Mouse (Mus musculus) adrenal gland (tissue): Measurements from ENCODE around the gene Txk.

ENCODE experiments used
- intact Hi-C: fragments of 180-260 bp; cut with DNase I; formaldehyde crosslinking; loops from one replicate; pipeline ENCODE4 v1.15.1; 2025

The Txk gene

DNA sequence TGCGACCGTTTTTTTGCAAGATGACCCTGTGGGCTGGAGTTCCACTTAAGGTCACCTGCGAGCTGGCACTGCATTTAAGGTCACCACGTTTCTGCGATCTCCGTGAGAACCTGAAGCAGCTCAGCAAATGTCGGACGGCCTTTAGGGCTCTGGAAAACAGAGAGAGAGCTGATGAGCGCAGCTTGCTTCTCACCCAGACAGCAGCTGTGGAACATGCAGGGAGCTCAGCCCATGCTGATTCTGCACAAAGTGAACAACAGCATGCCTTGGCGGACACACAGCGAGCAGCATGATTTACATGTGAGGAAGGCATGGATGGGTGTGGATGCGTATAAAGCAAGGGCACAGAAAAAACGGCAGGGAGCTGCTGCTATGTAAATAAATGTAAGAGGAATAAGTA, 56.1 kb downstream of the Txk start:
- intact Hi-C loops, result no loop called here

DNA sequence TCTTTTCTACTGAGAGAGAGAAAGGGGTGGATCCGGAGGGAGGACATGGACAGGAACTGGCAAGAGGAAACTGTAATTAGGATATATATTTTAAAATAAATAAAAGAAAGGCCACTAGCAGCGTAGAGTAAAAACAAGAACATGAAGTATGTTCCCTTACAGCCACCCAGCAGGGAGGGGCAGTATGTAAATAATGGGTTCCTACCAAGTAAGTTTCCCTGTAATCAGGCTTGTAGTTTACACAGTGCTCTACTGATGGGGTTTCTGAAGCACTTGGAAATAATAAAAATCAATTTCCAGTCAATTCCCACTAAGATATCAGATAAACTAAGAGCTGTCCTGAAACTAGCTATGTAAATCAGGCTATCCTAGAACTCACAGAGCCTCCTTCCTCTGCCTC, 57.9 kb downstream of the Txk start:
- intact Hi-C loops, result no loop called here

DNA sequence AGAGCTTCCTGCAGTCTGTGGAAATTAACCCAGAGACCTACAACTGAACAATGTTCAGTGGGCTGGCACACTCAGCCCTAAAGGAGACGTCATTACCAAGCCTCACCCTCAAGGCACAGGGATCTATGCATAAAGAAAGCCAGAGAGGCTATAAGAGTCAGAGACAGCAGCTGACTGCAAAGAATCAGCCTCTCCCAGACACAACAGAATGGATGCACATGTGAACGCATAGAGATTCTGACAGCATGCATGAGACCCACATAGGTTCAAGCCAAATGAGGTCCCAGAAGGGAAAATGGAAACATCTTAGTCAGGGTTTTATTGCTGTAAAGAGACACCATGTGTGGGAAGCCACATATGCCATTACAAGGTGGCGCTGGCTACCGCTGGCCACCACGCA, 62.1 kb downstream of the Txk start:
- intact Hi-C loops, result no loop called here

DNA sequence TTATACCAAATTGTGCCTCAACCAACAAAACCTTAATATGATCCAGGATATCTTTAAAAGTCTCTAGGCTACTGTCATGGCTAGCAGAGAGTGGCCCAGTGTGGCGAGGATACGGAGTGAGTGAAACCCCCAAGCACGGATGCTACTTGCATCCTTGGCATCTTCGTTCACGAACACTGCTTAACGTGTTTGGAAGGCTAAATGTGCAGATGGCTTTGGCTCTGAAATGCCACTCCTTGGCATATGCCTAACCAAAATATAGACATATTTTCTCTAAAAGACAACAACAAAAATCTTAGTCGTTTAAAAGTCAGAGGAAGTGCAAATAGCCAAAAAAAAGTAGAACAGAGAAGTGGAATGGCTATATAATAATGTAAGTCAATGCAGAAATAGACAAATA, 63.0 kb downstream of the Txk start:
- intact Hi-C loops, result no loop called here

DNA sequence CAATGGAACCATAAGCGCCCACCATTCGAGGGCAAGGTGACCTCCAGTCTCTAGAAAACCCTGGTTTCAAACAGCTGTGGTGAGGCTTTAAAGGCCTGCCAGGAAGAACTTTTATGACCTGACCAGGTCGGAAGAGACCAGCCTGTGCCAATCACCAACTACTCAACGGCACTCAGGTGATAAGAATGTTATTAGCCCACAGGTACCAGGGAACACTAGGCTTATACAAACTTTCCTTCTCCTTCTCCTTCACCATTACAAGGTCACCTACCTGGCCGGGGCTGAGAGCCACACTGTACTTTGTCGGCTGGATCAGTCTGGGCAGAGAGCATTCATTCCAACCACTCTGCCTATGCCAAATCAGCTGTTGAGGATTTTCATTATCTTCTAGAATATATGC, 71.1 kb downstream of the Txk start:
- intact Hi-C loops, result no loop called here

DNA sequence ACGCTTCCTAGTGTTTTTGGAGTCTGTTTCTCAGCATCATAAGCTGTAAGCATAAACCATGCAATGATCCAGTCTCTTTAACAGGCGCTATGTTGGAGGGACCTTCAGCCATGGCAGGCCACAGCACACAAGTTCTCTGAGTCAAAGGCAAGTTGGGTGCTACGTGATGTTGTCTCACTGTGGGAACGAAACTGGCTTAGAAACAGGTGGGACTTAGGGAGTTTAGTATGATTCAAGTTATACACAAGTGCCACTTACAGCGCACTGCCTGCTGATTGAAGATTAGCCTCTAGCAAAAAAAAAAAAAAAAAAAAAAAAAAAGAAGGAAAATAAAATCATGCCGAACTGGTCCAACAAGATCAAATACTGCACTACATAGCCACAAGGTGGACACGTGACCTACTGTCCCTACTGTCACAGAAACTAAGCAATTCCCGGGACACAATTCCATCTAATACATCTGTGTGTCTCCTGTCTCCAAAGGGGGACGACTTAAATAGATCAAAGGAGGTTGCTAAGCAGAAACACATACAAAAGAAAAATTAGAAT, 77.5 kb downstream of the Txk start:
- intact Hi-C loops, result no loop called here

DNA sequence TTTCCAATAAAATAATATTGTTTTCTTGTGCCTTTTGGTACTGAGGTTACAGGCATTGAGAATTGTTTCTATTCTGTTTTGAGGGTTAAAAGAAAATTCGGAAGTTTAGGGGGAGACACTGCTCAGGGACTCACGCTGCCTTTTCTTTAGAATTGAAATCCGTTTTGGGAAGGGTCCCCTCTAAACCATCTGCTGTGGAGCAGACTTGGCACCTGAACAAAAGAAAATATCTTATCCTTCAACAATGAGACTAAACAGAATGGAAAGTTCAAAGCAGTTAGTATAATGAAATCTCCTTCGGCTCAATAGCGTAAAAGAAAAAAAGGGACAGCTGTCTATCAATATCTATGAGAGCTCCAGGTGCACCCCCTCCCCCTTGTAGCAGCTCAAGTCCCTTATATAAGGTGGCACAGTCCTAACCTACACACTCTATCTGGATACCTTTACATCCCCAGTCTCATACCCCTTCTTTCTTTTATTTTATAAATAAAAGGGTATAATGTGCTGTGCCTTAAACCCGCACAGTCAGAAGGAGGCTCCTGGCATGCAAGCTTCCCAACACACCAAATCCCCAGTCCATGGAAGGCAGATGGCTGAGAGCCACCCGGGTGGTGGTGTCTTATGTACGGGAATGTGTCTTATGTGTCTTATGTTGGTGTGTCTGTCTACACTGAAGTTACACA, 81.4 kb downstream of the Txk start:
- intact Hi-C loops, result no loop called here

DNA sequence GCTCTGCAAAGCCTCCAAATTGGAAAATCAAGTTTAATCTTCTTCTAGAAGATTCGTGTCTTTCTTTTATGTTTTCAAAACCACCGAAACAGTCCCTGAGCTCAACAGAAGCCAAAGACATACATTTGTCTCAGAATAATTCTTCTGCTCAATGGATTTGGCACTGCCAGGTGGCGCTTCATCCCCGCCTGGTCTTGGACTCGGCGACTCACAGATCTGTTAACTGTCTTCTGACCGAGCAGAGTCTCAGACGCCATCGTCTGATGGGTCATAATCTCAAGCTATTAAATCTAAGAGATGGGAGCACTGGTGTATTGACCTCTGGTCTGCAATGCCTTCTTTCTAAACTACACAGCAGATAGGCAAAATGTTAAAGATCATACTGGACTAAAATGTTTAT, 84.2 kb downstream of the Txk start:
- intact Hi-C loops, result loop anchor here (5.0 kb wide), 1 partner anchor 44 kb away; no protein-coding TSS in a partner anchor

DNA sequence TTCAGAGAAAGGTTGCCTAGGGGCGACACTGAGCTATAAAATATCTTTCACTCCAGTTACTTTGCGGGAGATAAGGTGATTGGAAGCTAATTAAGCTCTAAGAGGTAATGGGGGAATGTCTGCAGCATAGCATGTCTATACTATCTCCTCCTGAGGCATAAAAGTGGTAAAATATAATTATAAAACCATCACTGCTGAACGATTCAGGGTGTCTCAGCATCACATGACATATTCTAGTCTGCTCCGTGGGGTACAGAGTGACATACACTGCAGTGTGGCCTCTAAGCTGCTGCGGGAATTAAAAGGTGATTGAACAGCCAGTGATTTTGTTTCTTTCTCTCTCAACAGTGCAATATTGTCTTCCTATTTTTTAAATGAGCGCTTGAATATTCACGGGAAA, 86.1 kb downstream of the Txk start:
- intact Hi-C loops, result loop anchor here (5.0 kb wide), 1 partner anchor 46 kb away; no protein-coding TSS in a partner anchor

DNA sequence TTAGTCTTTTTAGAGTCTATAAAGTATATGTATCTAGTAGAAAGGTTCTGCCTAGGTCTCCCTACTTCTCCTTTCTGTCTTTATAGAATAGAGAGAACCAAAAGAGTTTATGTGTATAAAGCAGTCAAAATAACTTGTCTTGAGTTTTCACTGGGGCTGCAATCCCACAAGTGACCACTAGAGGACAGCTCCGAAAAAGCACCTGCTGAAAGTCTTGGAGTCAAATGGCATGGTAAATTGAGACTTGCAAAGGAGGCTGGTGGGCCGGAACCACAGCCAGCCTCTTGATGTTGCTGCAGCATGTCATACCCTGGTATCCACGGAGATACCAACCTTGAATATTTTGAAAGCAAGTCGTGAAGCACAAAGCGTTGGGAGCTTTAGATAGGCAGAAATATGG, 87.3 kb downstream of the Txk start:
- intact Hi-C loops, result loop anchor here (5.0 kb wide), 1 partner anchor 47 kb away; no protein-coding TSS in a partner anchor

DNA sequence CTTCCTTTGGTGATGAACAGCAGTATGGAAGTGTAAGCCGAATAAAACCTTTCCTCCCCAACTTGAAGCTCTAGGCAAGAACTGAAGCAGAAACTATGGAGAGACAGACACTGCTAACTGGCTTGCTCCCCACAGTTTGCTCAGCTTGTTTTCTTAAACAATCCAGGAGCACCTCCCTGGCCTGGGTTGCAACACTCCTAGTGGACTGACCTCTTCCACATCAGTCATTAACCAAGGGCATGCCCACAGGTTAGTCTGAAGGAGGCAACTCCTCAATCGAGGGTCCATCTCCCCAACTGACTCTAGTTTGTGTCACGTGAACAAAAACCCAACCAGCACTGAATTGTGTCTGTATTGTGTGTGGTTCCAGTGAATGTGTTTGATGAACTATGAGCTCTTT, 87.7 kb downstream of the Txk start:
- intact Hi-C loops, result loop anchor here (5.0 kb wide), 1 partner anchor 47 kb away; no protein-coding TSS in a partner anchor

DNA sequence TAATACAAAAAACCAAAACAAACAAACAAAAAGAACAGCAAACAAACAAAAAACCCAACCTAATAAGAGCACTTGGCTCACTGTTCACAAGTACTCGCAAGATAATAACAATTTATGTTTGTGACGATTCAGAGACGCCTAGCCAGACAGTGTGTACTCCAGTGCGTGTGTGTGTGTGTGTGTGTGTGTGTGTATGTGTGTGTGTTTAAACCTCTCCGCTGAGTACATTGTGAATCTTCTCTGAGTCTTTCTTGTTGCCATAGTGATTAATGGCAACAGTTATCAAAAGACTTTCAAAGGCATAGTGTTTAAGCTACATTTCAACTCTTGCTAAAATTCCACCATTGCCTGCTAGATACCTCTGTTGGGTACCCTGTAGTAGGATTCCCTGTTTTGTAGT, 88.5 kb downstream of the Txk start:
- intact Hi-C loops, result no loop called here

DNA sequence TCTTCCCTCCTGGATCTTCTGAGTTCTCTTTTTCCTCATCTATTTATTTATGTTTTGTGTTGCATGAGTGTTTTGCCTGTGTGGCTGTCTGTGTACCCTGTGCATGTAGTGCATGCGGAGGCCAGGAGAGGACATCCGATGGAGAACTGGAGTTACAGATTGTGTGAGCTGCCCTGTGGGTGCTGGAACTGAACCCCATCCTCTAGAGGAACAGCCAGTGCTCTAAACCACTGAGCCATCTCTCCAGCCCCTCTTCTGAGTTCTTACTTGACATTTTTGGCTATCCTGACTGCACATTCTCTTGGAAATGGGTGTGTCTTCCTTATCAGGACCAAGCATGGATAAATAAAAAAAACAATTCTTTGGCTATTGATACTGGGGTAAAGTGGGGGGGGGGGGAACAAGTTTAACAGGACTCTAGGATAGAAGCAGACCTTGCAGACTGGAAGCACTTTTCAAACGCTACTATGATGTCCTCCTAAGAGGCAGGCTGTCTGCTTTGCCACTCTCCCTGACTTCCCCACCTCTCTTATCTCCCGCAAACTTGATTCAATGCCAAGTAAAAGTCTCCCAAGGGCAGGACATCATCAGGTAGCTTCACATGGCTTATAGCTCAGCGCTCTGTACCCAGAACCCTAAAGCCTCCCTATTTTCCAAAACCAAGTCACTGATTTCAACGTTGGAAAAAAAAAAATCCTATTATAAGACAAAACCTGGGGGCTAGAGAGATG, 91.4 kb downstream of the Txk start:
- intact Hi-C loops, result no loop called here

DNA sequence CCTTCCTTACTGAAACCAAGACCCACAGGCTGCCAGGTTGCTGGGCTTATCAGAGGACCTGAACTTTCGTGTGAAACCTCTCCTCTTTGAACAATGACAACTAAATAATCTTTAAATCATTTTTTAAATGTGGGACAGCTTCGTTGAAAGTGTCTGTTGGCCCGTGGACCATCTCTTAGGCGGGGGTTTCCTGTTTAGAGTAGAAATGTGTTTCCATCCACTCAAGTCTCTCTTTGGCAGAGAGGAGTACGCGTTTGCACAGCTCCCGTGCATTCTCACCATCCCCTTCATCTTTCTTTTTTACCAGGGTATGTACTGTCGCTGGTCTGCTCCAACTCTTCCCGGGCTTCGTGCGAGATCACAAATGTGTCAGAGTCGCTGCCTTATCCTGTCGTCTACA, 94.2 kb downstream of the Txk start:
- intact Hi-C loops, result no loop called here

DNA sequence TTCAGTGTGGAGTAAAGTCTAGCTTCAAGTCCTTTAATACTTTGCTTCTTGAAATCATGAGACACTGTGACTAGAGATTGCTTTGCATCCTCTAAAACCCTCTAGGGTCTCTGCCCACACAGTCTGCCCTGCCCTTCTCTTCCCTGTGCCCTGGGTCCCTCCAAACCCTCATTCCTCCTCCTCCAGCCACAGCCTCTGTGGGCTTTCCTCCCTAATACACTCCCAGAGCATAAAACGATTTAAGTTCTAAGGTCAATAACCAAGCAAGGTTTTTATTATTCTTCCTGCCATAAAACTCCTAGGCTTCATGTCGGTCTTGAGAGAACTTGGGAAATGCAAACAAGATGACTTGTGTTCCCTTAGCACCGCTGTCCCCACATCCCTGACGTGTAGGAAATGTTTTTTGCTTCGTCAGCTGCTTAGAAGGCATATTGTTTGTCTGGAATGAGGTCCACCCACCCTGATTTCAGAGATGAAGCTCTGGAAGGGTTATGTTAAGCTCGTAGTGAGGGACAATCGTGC, 96.2 kb downstream of the Txk start:
- intact Hi-C loops, result no loop called here

DNA sequence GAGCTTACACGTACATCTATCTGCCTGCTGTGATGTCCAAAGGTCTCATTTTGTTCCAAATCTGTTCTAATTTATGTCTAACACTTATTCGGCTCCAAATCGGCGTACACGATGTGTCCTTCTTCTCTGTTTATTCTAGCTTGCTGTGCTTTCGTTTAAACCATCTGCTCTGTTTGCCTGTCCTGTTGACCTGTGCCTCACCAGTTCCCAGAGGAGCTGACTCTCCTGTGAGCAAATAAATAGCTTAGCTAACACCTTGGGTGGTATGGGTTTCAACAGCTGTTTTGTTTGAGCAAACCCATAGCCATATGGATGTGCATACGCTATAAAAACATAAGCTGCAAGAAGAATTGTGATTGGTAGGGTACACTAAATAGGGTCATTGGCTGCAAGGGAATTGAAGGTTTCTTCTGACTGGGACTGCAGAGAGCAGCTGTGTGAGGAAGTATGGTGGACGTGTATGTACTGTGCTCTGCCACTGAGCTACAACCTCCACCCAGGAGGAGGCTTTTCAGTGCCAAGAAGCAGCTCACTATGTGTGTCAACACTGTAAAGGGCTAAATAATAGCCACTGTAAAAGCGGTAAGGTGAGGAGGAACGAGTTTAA, 99.4 kb downstream of the Txk start:
- intact Hi-C loops, result no loop called here

DNA sequence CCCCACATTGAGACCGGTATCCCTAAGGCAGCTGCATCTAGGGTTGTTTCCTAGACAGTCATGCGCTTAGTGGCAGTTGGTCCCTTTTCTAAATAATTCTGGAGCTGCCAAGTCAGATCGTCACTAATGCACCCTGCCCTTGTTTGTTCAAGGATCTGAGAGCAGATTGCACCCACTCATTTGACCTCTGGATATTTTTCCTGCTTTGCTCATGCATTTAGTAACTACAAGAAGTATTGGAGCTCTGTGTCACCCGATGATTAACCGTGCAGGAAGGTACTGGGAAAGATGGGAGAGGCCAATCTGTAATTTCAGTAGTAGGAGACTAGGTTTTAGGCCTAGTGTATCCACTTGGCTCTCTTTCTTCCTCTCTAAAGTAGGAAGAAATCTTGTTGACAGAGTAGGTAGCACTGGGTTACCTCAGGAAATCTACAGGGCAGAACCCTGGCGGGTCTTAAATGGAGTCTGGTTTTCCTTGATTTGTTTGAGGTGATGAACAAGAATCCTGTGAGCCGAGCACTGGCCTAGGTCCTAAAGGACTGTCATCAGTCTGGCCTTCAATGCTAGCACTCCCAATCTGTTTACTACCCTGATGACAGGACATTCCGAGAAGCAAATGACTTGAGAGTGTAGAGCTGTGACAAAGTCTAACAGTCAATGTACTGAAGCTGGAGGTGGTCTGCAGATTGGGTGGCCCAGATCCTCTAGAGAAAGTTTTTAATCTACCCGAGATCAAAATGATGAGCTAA, 103.4 kb downstream of the Txk start:
- intact Hi-C loops, result no loop called here

DNA sequence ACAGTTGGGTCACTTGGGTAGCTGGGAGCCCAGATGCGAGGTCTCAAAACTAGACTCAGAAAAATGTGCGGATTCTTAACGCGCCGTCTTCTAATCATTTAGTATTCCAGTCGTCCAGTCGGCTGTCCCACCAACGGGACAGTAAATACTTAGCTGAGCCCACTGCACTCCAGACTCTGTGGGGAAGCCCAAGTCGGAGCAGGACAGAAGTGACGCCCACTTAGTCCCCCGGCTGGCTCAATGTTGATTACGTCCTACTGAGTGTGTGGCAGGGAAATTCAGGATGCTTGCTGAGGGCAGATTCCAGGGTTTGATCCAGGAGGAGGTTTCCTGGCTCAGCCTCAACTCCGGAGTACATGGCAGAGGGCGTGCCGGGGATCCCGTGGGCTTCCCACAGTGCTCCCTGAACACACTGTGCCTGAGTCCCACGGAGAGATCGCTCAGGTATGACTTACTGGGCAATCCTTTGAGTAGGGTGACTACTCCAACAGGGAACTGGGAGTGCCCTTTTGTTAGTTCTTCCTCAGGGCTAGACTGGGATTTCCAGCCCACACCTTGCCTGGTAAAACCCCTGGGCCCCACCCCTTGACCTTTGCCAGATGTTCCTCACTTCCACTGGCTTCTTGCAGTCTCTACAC, 104.5 kb downstream of the Txk start:
- intact Hi-C loops, result no loop called here

DNA sequence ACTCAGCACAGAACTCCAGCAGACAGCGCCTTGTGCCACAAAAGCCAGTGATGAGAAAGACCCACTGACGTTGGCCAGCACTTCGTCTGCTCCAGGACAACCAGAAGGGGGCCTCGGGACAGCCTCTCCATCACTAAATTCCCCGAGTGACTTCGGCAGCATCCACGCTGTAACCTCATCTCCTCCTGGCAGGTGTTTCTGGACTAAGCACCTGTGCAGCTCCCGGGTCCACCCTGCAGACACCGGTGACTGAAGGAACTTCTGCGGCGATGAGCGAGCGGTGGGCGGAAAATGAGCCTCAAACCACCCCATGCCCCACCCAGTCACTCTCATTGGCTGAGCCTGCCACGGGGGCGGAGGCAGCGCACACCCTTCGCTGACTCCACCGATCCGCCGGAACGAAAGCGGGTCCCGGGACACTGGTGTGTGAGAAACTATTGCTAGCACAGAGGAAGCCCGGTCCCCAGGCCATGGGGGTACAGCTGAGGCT, 105.1 kb downstream of the Txk start, which contains the start of gene Nipal1:
Gene Nipal1, plus strand, starts transcription at position 378 of the 490 bp plus-strand sequence.
- intact Hi-C loops, result no loop called here

DNA sequence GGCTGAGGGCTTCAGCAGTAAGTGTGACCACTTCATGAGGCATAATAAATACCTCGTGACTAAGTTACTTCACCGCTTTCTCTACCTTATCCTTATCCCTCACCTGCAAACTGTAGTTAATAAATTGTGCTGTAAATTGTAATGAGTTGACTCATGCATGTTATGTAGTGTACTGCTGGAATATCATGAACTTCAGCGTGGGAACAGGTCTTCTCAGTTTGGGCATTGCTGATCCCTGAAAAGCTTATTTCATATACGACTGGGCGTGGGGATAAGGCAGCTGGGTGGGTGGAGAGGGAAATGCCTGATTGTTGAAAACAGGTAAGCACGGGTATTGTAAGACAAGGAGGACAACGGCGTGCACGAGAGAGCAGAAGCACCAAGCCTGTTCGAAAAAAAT, 105.6 kb downstream of the Txk start:
- intact Hi-C loops, result no loop called here

DNA sequence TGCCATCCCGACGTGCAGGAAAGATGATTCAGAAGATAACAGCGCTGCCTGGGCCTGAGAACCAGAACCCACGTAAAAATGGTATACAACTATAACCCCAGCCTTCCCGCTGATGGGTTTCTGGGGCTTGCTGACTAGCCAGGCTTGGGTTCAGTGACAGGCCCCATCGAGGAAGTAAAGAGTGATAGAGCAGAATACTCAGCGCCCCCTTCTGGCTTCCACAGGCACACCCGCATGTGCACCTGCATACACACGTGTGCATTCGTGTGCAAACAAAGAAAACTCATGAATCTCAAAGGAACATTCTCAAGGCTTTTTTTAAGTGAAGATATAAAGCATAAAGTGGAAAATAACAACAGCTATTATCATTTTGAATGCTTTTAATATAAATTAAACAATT, 106.4 kb downstream of the Txk start:
- intact Hi-C loops, result no loop called here
